Mouse (Mus musculus) thymus, postnatal 4 days (tissue): Measurements from ENCODE around the gene Ftl1.

Experiments
- DNase-seq: peaks from one replicate; pipeline ENCODE4 v3.0.0; 2021

Ftl1 gene

DNA sequence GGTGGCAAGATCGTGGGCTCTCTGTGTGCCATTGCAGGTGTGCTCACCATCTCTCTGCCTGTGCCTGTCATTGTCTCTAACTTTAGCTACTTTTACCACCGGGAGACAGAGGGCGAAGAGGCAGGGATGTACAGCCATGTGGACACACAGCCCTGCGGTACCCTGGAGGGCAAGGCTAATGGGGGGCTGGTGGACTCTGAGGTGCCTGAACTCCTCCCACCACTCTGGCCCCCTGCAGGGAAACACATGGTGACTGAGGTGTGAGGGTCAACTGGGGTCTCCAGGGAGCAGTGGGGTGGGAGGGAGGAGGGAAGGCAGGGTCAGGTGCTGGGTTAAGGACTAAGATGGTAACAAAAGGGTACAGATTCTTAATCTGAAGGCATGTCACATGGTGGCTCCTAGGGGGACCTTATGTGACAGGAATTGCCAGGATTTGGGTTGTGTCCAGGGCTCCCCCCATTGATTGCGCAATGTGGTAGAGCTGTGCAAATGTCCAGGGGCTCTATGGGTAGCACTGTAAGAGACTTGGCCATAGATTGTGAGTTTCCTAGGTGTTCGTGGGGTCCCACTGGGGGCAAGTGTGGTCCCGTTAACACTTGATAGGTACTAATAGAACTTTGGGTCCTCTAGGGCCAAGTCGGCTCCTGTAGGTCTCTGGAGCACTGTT lies 50.1 kb downstream of the Ftl1 start:
- DNase-seq: no peak

DNA sequence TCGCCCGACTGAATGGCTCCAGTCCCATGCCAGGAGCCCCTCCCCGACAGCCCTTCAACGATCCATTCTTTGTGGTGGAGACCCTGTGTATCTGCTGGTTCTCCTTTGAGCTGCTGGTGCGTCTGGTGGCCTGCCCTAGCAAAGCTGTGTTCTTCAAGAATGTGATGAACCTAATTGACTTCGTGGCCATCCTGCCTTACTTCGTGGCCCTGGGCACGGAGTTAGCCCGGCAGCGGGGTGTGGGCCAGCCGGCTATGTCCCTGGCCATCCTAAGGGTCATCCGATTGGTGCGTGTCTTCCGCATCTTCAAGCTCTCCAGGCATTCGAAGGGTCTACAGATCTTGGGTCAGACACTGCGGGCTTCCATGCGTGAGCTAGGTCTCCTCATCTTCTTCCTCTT lies 50.7 kb downstream of the Ftl1 start:
- DNase-seq: no peak

DNA sequence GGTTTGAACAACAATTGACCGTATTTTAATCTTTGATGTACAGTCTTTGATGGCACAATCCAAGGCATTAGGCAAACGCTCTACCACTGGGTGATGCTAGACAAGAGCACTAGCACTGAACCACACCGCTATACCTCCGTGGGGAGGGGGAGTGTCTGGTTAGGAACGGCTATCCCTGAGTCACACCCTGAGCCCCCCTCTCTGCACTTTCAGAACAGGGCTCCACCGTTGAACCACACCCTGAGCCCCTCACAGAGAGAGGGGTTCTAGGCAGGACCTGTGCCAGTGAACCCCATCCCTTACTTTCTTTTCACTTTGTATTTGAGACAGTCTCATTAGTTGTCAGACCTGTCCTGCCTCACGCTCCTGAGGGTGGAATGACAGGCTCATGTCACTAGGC lies 51.3 kb downstream of the Ftl1 start:
- DNase-seq: no peak
